Mouse (Mus musculus): ENCODE measurements around the gene Mtss1l.
"Not testable (repeated sequence)": the region's sequence is repeated elsewhere in the genome, so short reads cannot be mapped to it uniquely, and the experiment has no call there.

Gene Mtss1l

DNA sequence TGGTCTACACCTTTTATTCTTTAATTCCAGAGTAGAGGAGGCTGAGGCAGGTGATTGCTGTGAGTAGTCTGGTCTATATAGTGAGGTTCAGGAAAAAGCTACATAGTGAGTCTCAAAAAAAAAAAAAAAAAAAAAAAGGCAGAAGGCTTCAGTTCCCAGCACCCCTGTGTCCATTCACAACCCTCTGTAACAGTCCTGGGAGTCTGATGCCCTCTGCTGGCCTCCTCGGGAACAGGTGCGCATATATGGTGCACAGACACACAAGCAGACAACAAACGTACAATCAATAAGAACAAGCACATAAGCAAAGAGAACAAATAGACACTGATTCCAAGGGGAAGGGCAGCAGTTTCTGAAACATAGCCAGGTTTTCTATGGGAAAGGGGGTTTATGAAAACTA, 55.1 kb downstream of the Mtss1l start:
- no peak for DNase-seq (ENCODE audit: extremely low spot score)

DNA sequence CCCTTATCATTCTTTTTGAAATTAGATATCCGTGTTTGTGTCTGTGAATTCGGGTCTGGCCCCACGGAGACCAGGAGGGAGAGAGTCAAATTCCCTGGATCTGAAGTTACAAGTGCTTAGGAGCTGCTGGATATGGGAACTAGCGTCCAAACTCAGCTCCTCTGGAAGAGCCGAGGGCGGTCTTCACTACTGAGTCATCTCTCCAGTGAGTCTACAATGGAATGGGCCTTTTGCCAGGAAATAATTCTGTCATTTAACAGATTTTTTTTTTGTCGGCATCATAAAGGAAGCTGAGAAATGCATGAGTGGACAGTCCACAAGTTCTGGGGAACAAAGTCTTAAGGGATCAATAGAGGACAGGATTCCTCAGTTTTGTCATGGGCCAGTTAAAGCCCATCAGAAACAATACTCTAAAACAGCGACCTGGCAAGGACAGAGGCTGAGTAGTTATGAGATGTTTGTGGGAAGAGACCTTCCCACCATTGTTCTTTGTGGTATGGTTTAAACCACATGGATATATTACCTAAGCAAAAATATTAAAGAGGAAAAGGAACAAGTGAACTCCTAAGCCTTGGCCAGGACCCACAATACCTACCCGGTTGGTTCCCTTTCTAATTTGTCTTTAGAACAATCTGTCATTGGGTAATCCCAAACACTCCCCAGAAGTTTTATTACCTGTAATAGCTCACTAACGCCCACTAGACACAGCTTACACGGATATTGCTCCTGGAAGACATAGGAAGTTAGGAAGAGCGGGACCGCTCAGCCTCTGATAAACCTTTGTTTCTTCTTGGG, 58.8 kb downstream of the Mtss1l start:
- no peak for DNase-seq (ENCODE audit: extremely low spot score)

DNA sequence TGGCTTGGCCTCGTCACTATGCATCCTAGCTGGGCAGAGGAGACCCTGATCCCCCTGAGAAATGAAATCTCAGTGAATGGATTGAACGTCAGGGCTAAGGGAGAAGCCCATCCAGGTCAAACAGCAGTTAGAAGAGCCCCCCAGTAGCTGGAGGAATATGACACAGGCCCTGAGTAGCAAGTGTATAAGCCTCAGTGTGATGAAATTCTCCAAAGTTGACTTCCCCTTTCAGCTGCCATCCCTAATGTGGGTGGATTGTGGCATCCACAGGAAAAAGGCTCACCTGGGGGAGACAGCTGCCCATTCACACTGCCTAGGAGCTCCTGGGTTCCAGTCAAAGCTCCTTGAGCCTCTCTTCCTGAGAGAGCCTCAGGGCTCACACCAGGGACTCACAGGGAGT, 64.1 kb downstream of the Mtss1l start:
- no peak for DNase-seq (ENCODE audit: extremely low spot score)

DNA sequence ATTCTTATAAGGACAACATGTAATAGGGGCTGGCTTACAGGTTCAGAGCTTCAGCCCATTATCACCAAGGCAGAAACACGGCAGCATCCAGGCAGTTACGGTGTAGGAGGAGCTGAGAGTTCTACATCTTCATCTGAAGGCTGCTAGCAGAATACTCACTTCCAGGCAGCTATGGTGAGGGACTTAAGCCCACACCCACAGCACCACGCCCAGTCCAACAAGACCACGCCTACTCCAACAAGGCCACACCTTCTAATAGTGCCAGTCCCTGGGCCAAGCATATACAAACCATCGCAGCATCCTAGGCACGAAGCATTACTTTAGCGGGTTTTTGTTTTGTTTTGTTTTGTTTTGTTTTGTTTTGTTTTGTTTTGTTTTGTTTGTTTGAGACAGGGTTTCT, 65.2 kb downstream of the Mtss1l start:
- DNase-seq (ENCODE audit: extremely low spot score), result not testable (repeated sequence)

DNA sequence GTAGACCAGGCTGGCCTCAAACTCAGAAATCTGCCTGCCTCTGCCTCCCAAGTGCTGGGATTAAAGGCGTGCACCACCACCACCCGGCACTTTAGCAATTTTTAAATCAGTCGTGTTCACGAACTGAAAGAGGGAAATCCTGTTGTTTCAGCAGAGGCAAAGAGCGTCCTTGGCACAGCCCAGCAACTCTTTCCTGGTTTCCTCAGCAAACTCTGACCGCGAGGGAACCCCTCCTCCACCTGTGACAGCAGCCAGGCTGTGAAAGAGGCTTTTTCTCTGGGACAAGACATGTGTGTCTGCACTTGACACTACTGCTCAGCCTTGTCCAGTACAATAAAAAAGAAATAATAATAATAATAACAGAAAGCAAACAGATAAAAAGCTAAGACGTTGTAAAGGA, 65.7 kb downstream of the Mtss1l start:
- DNase-seq (ENCODE audit: extremely low spot score), result no peak

DNA sequence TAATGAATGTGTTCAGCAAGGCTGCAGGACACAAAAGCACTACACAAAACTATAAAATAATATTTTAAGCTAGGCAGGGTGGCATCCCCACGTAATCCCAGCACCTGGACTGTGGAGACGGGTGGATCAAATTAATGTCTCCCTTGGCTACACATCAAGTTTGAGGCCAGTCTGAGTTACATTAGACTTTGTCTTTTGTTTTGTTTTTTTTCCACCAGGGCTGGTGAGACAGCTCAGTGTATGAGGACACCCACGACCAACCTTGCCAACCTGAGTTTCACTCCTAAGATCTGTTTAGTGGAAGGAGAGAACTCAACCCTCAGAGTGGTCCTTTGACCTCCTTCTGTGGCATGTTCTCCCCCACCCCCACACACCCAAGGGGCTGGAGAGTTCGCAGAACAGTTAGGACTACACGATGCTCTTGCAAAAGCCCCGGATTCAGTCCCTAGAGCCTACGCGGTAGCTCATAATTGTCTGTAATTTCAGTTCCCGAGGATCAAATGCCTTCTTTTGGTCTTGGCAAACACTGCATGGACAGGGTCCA, 66.2 kb downstream of the Mtss1l start:
- DNase-seq (ENCODE audit: extremely low spot score), result no peak

DNA sequence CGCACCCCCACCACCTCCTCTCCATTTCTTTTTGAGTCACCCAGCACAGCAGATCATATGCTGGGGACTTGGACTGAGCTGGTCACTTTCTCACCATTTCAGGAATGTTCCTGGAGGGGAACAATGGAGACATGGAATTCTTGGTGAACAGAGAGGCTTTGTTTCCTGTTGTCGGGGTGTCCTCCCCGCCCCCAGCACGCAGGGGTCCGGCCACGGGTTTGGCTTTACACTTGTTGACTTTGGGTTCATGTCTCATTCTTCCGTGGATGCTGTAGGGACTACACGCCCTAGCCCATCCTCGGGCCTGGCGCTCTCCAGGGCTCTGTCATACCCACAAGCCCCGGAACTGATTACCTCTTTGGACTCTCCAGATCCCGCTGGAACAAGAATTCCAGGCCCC, 67.7 kb downstream of the Mtss1l start:
- no peak for DNase-seq (ENCODE audit: extremely low spot score)

DNA sequence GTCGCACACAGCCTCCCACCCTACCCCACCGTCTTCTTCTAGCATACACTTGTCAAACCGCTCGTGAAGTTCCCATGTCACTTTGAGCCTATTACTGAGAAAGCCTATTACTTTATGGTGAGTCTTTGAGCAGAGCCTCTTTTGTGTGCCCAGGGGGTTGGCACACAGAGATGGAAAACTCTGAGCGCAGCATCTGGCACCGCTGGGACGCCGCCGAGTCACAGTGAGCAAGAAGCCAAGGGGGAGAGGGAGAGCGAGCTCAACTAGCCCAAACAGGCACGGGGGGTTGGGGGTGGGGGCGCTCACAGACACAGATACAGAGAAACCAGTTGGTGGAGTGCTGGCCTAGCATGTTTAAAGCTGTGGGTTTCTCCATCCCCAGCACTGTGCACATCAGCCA, 68.3 kb downstream of the Mtss1l start:
- DNase-seq (ENCODE audit: extremely low spot score), result no peak

DNA sequence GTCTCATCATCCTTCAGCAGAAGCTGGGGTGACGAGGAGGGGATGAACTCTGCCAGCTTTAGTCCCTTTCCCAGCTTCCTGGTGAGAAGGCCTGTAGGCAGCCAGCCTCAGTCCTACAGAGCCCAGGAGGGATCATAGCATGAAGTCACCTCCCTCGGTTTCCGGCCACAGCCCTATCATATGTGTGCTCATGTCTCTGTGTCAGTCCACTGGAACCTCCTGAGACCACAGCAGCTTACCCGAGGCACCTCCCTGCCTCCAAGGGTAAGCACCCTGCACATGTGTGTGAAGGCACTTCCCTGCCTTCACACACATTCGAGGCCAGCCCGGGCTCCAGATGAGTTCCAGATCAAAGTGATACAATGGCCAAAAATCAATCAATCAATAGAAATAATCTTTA, 69.0 kb downstream of the Mtss1l start:
- DNase-seq (ENCODE audit: extremely low spot score), result no peak
